Mouse (Mus musculus) neural tube, embryonic 15.5 days (tissue): ENCODE measurements around the gene Krt31. TPM values are rescaled to one million over a fixed set of nuclear protein-coding genes. Genes with fewer than 3 reads are reported as not detected.

ENCODE experiments used
- ATAC-seq: fragments of 200-750 bp; cut with Nextera tagmentation; 2 replicates; pipeline ENCODE4 v1.8.0; 2017; ENCODE audit warnings: mild to moderate bottlenecking, moderate TSS enrichment, moderate library complexity; ENCODE audit not compliant: low FRiP score
- H3K27ac ChIP-seq: fragments of 300-500 bp; sonication (generic); replicated peaks from 2 replicates; pipeline ENCODE4 v1.5.1; 2015; ENCODE audit warnings: mild to moderate bottlenecking, inconsistent platforms
- H3K27me3 ChIP-seq: fragments of 300-500 bp; sonication (generic); replicated peaks from 2 replicates; pipeline ENCODE4 v1.6.1; 2015; ENCODE audit warnings: inconsistent platforms
- H3K36me3 ChIP-seq: fragments of 300-500 bp; sonication (generic); 2 replicates; pipeline ENCODE4 v1.6.1; 2015; ENCODE audit warnings: inconsistent platforms
- H3K4me1 ChIP-seq: fragments of 300-500 bp; sonication (generic); 2 replicates; pipeline ENCODE4 v1.6.1; 2015; ENCODE audit warnings: inconsistent platforms
- H3K4me2 ChIP-seq: fragments of 300-500 bp; sonication (generic); 2 replicates; pipeline ENCODE4 v1.6.1; 2015; ENCODE audit warnings: inconsistent platforms, mild to moderate bottlenecking, moderate library complexity
- H3K4me3 ChIP-seq: fragments of 300-500 bp; sonication (generic); replicated peaks from 2 replicates; pipeline ENCODE4 v1.5.1; 2015; ENCODE audit warnings: mild to moderate bottlenecking, inconsistent platforms
- H3K9ac ChIP-seq: fragments of 300-500 bp; sonication (generic); replicated peaks from 2 replicates; pipeline ENCODE4 v1.6.1; 2015; ENCODE audit warnings: mild to moderate bottlenecking, inconsistent platforms
- H3K9me3 ChIP-seq: fragments of 300-500 bp; sonication (generic); replicated peaks from 2 replicates; pipeline ENCODE4 v1.6.1; 2016; ENCODE audit warnings: inconsistent platforms
- WGBS: fragments of 180-500 bp; shearing (Covaris S2); methylation state at CpG from one replicate; pipeline ENCODE4 v1.1.7; 2015; ENCODE audit warnings: mixed read lengths; 5-methylcytosine and 5-hydroxymethylcytosine counted together
- polyA plus RNA-seq: library from polyadenylated mRNA; unstranded; fragments of >200 nt; fragmentation: Nextera tagmentation; extraction: Ambion mirVana; gene quantifications from 2 replicates; pipeline ENCODE4 v1.2.1, GENCODE M21; 2015

Krt31 gene
- polyA plus RNA-seq, 1 experiment from 2014 or later, result not detected

- Histone ChIP-seq H3K4me2 (no peak overlapping the region), H3K4me3 (no peak overlapping the region), H3K4me1 (peaks cover 3% of the 10 kb centered on the region; the same call in 1 of the 2 replicates), H3K9ac (no peak overlapping the region), H3K27me3 (0 out of 2 replicates have a peak, but pooled peaks cover 4% of the 10 kb centered on the region), H3K36me3 (no peaks in the 10 kb centered on the region), H3K9me3 (peaks cover 2% of the 10 kb centered on the region; the same call in 1 of the 2 replicates), H3K27ac (no peak overlapping the region)
- ATAC-seq, result no peak
- 96% methylated on average over 7 of the region's 7 CpGs for WGBS
These were observed 51.3 kb downstream of the Krt31 start for GRCm38 (mm10) chr11:99999091-99999490.

Other genes with a start within 250 kb of the Krt31 start
- not detected in 2 replicates for gene Gm11554, start 246.1 kb downstream of the Krt31 start, polyA plus RNA-seq
- gene Krtap4-13, start 240.7 kb downstream of the Krt31 start, polyA plus RNA-seq, result not detected in 2 replicates
- not detected in 2 replicates for gene Gm11564, start 234.9 kb downstream of the Krt31 start, polyA plus RNA-seq
- gene 2300003K06Rik, start 212.5 kb downstream of the Krt31 start, polyA plus RNA-seq, result not detected in 2 replicates
- gene Krtap4-16, start 198.9 kb downstream of the Krt31 start, polyA plus RNA-seq, result not detected in 2 replicates
- not detected in 2 replicates for gene Gm11568, start 192.6 kb downstream of the Krt31 start, polyA plus RNA-seq
- not detected in 2 replicates for gene Gm11559, start 186.1 kb downstream of the Krt31 start, polyA plus RNA-seq
- gene Krtap9-1, start 177.2 kb downstream of the Krt31 start, polyA plus RNA-seq, result not detected in 2 replicates
- not detected in 2 replicates for gene Gm11567, start 171.4 kb downstream of the Krt31 start, polyA plus RNA-seq
- gene Krtap31-1, start 142.6 kb downstream of the Krt31 start, polyA plus RNA-seq, result not detected in 2 replicates
- not detected in 2 replicates for gene Gm11565, start 135.8 kb downstream of the Krt31 start, polyA plus RNA-seq
- gene Krtap31-2, start 114.3 kb downstream of the Krt31 start, polyA plus RNA-seq, result not detected in 2 replicates
- not detected in 2 replicates for gene Krtap9-5, start 102.1 kb downstream of the Krt31 start, polyA plus RNA-seq
- gene Krtap29-1, start 71.5 kb downstream of the Krt31 start, polyA plus RNA-seq, result not detected in 2 replicates
- gene Krtap16-1, start 64.0 kb downstream of the Krt31 start, polyA plus RNA-seq, result 0.13 and 0.23 TPM in 2 replicates
- 0.69 and 1.00 TPM in 2 replicates for gene Krtap17-1, start 56.6 kb downstream of the Krt31 start, polyA plus RNA-seq
- gene Krt33a, start 34.3 kb downstream of the Krt31 start, polyA plus RNA-seq, result not detected in 2 replicates
- 0.11 TPM in 1 of 2 replicates, not detected in the other for gene Krt33b, start 20.7 kb downstream of the Krt31 start, polyA plus RNA-seq
- gene Krt34, start 9.0 kb downstream of the Krt31 start, polyA plus RNA-seq, result not detected in 2 replicates
- not detected in 2 replicates for gene Krt32, start 37.7 kb upstream of the Krt31 start, polyA plus RNA-seq
- 0.09 TPM in 1 of 2 replicates, not detected in the other for gene Krt35, start 45.7 kb upstream of the Krt31 start, polyA plus RNA-seq
- 0.14 TPM in 1 of 2 replicates, not detected in the other for gene Krt36, start 55.1 kb upstream of the Krt31 start, polyA plus RNA-seq
- 0.24 and 0.37 TPM in 2 replicates for gene Krt13, start 71.0 kb upstream of the Krt31 start, polyA plus RNA-seq
- 3.9 and 4.1 TPM in 2 replicates for gene Krt15, start 85.4 kb upstream of the Krt31 start, polyA plus RNA-seq
- 4.5 and 57.6 TPM in 2 replicates for gene Krt19, start 98.1 kb upstream of the Krt31 start, polyA plus RNA-seq
- gene Krt9, start 142.7 kb upstream of the Krt31 start, polyA plus RNA-seq, result 0.06 and 0.08 TPM in 2 replicates
- gene Krt14, start 157.0 kb upstream of the Krt31 start, polyA plus RNA-seq, result 1.7 and 6.3 TPM in 2 replicates
- gene Krt16, start 198.4 kb upstream of the Krt31 start, polyA plus RNA-seq, result 0.27 TPM in 1 of 2 replicates, not detected in the other
- 0.73 and 63.9 TPM in 2 replicates for gene Krt17, start 210.5 kb upstream of the Krt31 start, polyA plus RNA-seq
- gene Krt42, start 219.3 kb upstream of the Krt31 start, polyA plus RNA-seq, result not detected in 2 replicates